Mouse (Mus musculus): ENCODE results near the gene Nsmce3. TPM values are rescaled to one million over a fixed set of nuclear protein-coding genes. Genes with fewer than 3 reads are reported as not detected.
A peak's percentile ranks its signal among the peaks of the same experiment; 100 is the strongest.

Gene Nsmce3
- total and polyA plus RNA-seq, 3 experiments: 6.4 to 9.1 (median 7.7) TPM

DNA sequence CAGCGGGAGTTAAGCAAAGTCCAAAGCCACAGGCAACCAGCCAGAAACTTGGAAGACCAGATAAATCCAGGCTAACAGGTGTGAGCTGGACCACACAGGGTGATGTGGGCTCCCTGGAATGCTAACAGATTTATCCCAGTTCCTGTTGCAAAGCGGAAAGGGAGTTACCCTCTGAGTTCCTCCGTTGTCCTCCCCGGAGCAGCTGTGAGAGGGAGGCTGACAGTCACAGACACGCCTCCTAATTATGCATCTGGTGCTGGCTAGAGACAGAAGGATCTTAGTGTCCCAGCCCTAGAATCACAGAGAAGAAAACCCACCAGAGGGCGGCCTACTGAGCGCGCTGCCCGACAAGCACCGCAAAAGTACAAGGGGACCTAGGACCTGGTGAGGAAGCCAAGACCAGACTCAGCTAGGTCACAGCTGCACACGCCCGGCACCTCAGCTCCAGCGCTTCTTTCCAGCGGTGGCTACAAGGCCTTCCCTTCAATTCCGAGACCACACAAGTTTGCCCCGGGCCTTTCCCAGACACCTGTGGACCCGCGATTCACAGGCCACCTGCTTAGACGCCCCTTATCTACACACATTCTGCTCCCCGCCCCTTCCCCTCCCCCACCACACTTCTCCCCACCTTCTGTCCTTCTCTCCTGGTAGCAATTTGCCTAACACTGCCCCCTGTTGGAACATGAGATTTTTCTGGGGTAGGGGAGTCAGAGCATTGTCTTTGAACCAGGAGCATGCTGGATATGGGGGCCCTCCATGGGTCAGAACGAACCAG is 32.8 kb downstream of the Nsmce3 start:
- Histone ChIP-seq H3K9ac (ENCODE audit: insufficient read depth, low read depth) (no peak overlapping the region), H3K9me3 (replicated peaks; ENCODE audit: low read length) (no peaks in the 10 kb centered on the region), H3K27ac (ENCODE audit: insufficient read depth, low read depth) (no peak overlapping the region), H3K36me3 (replicated peaks in 1 of 2; ENCODE audit: control insufficient read depth in 1 of 2, insufficient read depth in 1 of 2, low read length in 1 of 2) (no peaks in the 10 kb centered on the region), H3K4me3 (replicated peaks in 1 of 3; ENCODE audit: low read depth in 2 of 3, low read length in 2 of 3, poor library complexity in 1 of 3) (peak overlapping the region; percentile 11 to 40 (median 32)), H3K4me2 (ENCODE audit: insufficient read depth, low read depth, poor library complexity, severe bottlenecking) (peak overlapping the region; percentile 78), H3K79me2 (replicated peaks; ENCODE audit: control insufficient read depth, extremely low read depth, insufficient read depth, poor library complexity, severe bottlenecking) (no peaks in the 10 kb centered on the region), H3K4me1 (ENCODE audit: control insufficient read depth in 1 of 2, insufficient read depth in 2 of 2) (peaks cover 0 to 47% of the 10 kb centered on the region in 2 experiments; a peak in 3 of 4 replicates), H3K27me3 (replicated peaks) (no peaks in the 10 kb centered on the region)
- dilution Hi-C loops (cut with MboI; ENCODE audit: extremely low pct_ligation_motif_present, extremely low pct_unique_long_range_greater_than_20kb, low sequenced_read_pairs) (no loop called here), in situ Hi-C loops (cut with MboI; ENCODE audit: low pct_ligation_motif_present, low pct_unique_long_range_greater_than_20kb, low sequenced_read_pairs) (no loop called here)
- TF ChIP-seq JUN (IDR thresholded peaks at IDR 0.05; ENCODE audit: insufficient read depth, low read depth, low read length): no peak
- peak; percentile 45; the same call in 1 of the 2 replicates for TF ChIP-seq ZMIZ1 (IDR thresholded peaks at IDR 0.05; ENCODE audit: low read depth, low read length)
- no peak for TF ChIP-seq USF1 (IDR thresholded peaks at IDR 0.05; ENCODE audit: low read depth, low read length)
- TF ChIP-seq MAFK (IDR thresholded peaks at IDR 0.05; ENCODE audit: insufficient replicate concordance, low read length): no peak
- 0 out of 2 replicates have a peak, but pooled peaks have one; percentile 40 for TF ChIP-seq TBP (conservative IDR thresholded peaks at IDR 0.05; ENCODE audit: low read depth, low read length)
- 0 out of 2 replicates have a peak, but pooled peaks have one; percentile 23 for TF ChIP-seq ELF1 (IDR thresholded peaks at IDR 0.05; ENCODE audit: low read depth, low read length)
- no peak for TF ChIP-seq ZC3H11A (IDR thresholded peaks at IDR 0.05; ENCODE audit: low read depth, low read length)
- no peak for TF ChIP-seq POLR2AphosphoS2 (IDR thresholded peaks at IDR 0.05; ENCODE audit: low read depth, low read length)
- no peak for TF ChIP-seq E2F4 (IDR thresholded peaks at IDR 0.05; ENCODE audit: insufficient replicate concordance, low read depth, low read length)
- no peak for TF ChIP-seq USF2 (conservative IDR thresholded peaks at IDR 0.05; ENCODE audit: low read depth, low read length)
- TF ChIP-seq ETS1 (conservative IDR thresholded peaks at IDR 0.05; ENCODE audit: low read depth, low read length): peak; percentile 27; the same call in 1 of the 2 replicates
- peak; percentile 56; the same call in 1 of the 2 replicates for TF ChIP-seq MXI1 (IDR thresholded peaks at IDR 0.05; ENCODE audit: low read depth, low read length)
- TF ChIP-seq CTCF (conservative IDR thresholded peaks at IDR 0.05 in 1 of 2, IDR thresholded peaks at IDR 0.05 in 1 of 2; ENCODE audit: low read depth in 2 of 2, low read length in 2 of 2): peak in 1 of 2 experiments; percentile 70; a peak in 2 of 4 replicates
- TF ChIP-seq UBTF (IDR thresholded peaks at IDR 0.05; ENCODE audit: low read depth, low read length): no peak
- no peak; the same call in 1 of the 2 replicates for TF ChIP-seq MEF2A (IDR thresholded peaks at IDR 0.05; ENCODE audit: borderline replicate concordance, low read depth, low read length)
- TF ChIP-seq MAZ (IDR thresholded peaks at IDR 0.05; ENCODE audit: low read depth, low read length): peak; percentile 40; the same call in 1 of the 2 replicates
- no peak; the same call in 1 of the 2 replicates for TF ChIP-seq MAX (IDR thresholded peaks at IDR 0.05; ENCODE audit: low read length)
- TF ChIP-seq CHD1 (IDR thresholded peaks at IDR 0.05; ENCODE audit: low read depth, low read length): 0 out of 2 replicates have a peak, but pooled peaks have one; percentile 51
- no peak for TF ChIP-seq ZKSCAN1 (IDR thresholded peaks at IDR 0.05; ENCODE audit: borderline replicate concordance, low read depth, low read length)
- no peak for TF ChIP-seq JUND (conservative IDR thresholded peaks at IDR 0.05; ENCODE audit: low read depth, low read length)
- TF ChIP-seq SIN3A (IDR thresholded peaks at IDR 0.05; ENCODE audit: low read length): peak; percentile 63
- TF ChIP-seq CHD2 (IDR thresholded peaks at IDR 0.05; ENCODE audit: low read length): peak; percentile 64; the same call in 1 of the 2 replicates
- TF ChIP-seq NELFE (IDR thresholded peaks at IDR 0.05; ENCODE audit: low read depth, low read length): no peak
- no peak for TF ChIP-seq BHLHE40 (IDR thresholded peaks at IDR 0.05; ENCODE audit: low read depth, low read length)
- no peak for TF ChIP-seq EP300 (IDR thresholded peaks at IDR 0.05; ENCODE audit: low read length)
- TF ChIP-seq KAT2A (IDR thresholded peaks at IDR 0.05; ENCODE audit: insufficient replicate concordance, low read length): no peak
- TF ChIP-seq IRF4 (IDR thresholded peaks at IDR 0.05; ENCODE audit: low read depth, low read length): peak; percentile 19; the same call in 1 of the 2 replicates
- no peak for TF ChIP-seq ZNF384 (IDR thresholded peaks at IDR 0.05; ENCODE audit: low read depth, low read length)
- TF ChIP-seq SMC3 (IDR thresholded peaks at IDR 0.05; ENCODE audit: low read depth, low read length): peak; percentile 72
- no peak; the same call in 1 of the 2 replicates for TF ChIP-seq HCFC1 (IDR thresholded peaks at IDR 0.05; ENCODE audit: low read depth, low read length)
- no peak for TF ChIP-seq GABPA (IDR thresholded peaks at IDR 0.05; ENCODE audit: insufficient replicate concordance, low read depth, low read length)
- TF ChIP-seq POLR2A (IDR thresholded peaks at IDR 0.05; ENCODE audit: low read depth, low read length): peak; percentile 55; the same call in 1 of the 2 replicates
- TF ChIP-seq TCF12 (IDR thresholded peaks at IDR 0.05; ENCODE audit: low read depth, low read length): peak; percentile 32; the same call in 1 of the 2 replicates
- no peak for TF ChIP-seq RCOR1 (conservative IDR thresholded peaks at IDR 0.05; ENCODE audit: low read depth, low read length)
- TF ChIP-seq NRF1 (IDR thresholded peaks at IDR 0.05; ENCODE audit: low read depth, low read length): 0 out of 2 replicates have a peak, but pooled peaks have one; percentile 18
- TF ChIP-seq PAX5 (IDR thresholded peaks at IDR 0.05; ENCODE audit: low read length): no peak
- TF ChIP-seq MYC (IDR thresholded peaks at IDR 0.05; ENCODE audit: low read depth, low read length): 0 out of 2 replicates have a peak, but pooled peaks have one; percentile 12
- peak; percentile 53 for TF ChIP-seq RAD21 (IDR thresholded peaks at IDR 0.05; ENCODE audit: low read depth, low read length)
- peak; percentile 87 for DNase-seq (ENCODE audit: extremely low read depth)
